Mouse (Mus musculus) right cerebral cortex, postnatal 14 days (tissue): Measurements from ENCODE around the gene B3gnt2.

ENCODE experiments used
- DNase-seq: peaks from one replicate; pipeline ENCODE4 v3.0.0; 2022

B3gnt2 gene

GRCm38 (mm10) chr11:22868582-22868981 lies 7.8 kb upstream of the B3gnt2 start:
- no peak for DNase-seq

- no peak for DNase-seq
These were observed 6.9 kb upstream of the B3gnt2 start for GRCm38 (mm10) chr11:22867691-22868090.

GRCm38 (mm10) chr11:22865635-22866246 lies 5.0 kb upstream of the B3gnt2 start:
- no peak for DNase-seq

- DNase-seq, result no peak
These were observed 3.7 kb upstream of the B3gnt2 start for GRCm38 (mm10) chr11:22864305-22865060.

- DNase-seq, result no peak
These were observed 2.8 kb upstream of the B3gnt2 start for GRCm38 (mm10) chr11:22863581-22863980.

GRCm38 (mm10) chr11:22861315-22861714 lies 554 bp upstream of the B3gnt2 start:
- DNase-seq, result no peak

GRCm38 (mm10) chr11:22859633-22860334 lies 977 bp downstream of the B3gnt2 start:
- peak; percentile 77 for DNase-seq

GRCm38 (mm10) chr11:22859301-22859632 lies 1.5 kb downstream of the B3gnt2 start:
- DNase-seq, result no peak

- no peak for DNase-seq
These were observed 2.1 kb downstream of the B3gnt2 start for GRCm38 (mm10) chr11:22858441-22859300.

- DNase-seq, result no peak
These were observed 2.9 kb downstream of the B3gnt2 start for GRCm38 (mm10) chr11:22857705-22858440.

- no peak for DNase-seq
These were observed 3.6 kb downstream of the B3gnt2 start for GRCm38 (mm10) chr11:22857106-22857704.

GRCm38 (mm10) chr11:22856371-22856965 lies 4.3 kb downstream of the B3gnt2 start:
- no peak for DNase-seq

GRCm38 (mm10) chr11:22854571-22854970 lies 6.2 kb downstream of the B3gnt2 start:
- no peak for DNase-seq

- no peak for DNase-seq
These were observed 7.1 kb downstream of the B3gnt2 start for GRCm38 (mm10) chr11:22853477-22854157.

GRCm38 (mm10) chr11:22852510-22852909 lies 8.3 kb downstream of the B3gnt2 start:
- no peak for DNase-seq

- no peak for DNase-seq
These were observed 9.3 kb downstream of the B3gnt2 start for GRCm38 (mm10) chr11:22851416-22851815.

GRCm38 (mm10) chr11:22850077-22850476 lies 10.7 kb downstream of the B3gnt2 start:
- DNase-seq, result no peak

- DNase-seq, result no peak
These were observed 12.0 kb downstream of the B3gnt2 start for GRCm38 (mm10) chr11:22848649-22849195.

- no peak for DNase-seq
These were observed 12.8 kb downstream of the B3gnt2 start for GRCm38 (mm10) chr11:22847732-22848648.
